Mouse (Mus musculus) spleen, adult 2 months (tissue): ENCODE measurements at regions not wholly inside any gene's neighbourhood (a gene's known extent, or its start where the extent isn't known, plus 50 kb on each side); places are given as distances from the start of the nearest gene placed in this dataset.

Experiments used
- DNase-seq, 2 experiments: peaks; one replicate each; pipeline versions ENCODE4 v3.0.0 to v3.0.0-alpha.2; 2012 to 2021; ENCODE audit warnings: low spot score in 2 of 2, low read depth in 1 of 2
- H3K27ac ChIP-seq: fragments of 200-500 bp; 2 replicates; pipeline ENCODE4 v1.5.1; 2012; ENCODE audit warnings: low read length, inconsistent platforms; ENCODE audit not compliant: insufficient read depth
- H3K27me3 ChIP-seq: fragments of 200-500 bp; 2 replicates; pipeline ENCODE4 v1.6.1; 2012; ENCODE audit warnings: mild to moderate bottlenecking, moderate library complexity, low read length, inconsistent platforms; ENCODE audit not compliant: control insufficient read depth, insufficient read depth
- H3K36me3 ChIP-seq: fragments of 200-500 bp; 2 replicates; pipeline ENCODE4 v1.6.1; 2012; ENCODE audit warnings: mild to moderate bottlenecking, low read length, inconsistent platforms; ENCODE audit not compliant: control insufficient read depth, insufficient read depth
- H3K4me1 ChIP-seq: fragments of 200-500 bp; 2 replicates; pipeline ENCODE4 v1.6.1; 2011; ENCODE audit warnings: inconsistent platforms; ENCODE audit not compliant: control insufficient read depth, insufficient read depth, insufficient read length
- H3K4me3 ChIP-seq: fragments of 200-500 bp; 2 replicates; pipeline ENCODE4 v1.5.1; 2011; ENCODE audit warnings: mild to moderate bottlenecking, inconsistent platforms; ENCODE audit not compliant: insufficient read depth, insufficient read length; ENCODE audit errors: extremely low read depth
- CTCF ChIP-seq: fragments of 200-500 bp; IDR thresholded peaks from 2 replicates; pipeline ENCODE4 v1.5.1; 2011; ENCODE audit warnings: mild to moderate bottlenecking, inconsistent platforms; ENCODE audit not compliant: insufficient read depth, insufficient read length, insufficient replicate concordance; ENCODE audit errors: extremely low read depth
- POLR2A ChIP-seq: fragments of 200-500 bp; IDR thresholded peaks from 2 replicates; pipeline ENCODE4 v1.6.1; 2011; ENCODE audit warnings: low read depth, low read length, inconsistent platforms
- WGBS: fragments of 180-500 bp; shearing (Covaris S2); methylation state at CpG from one replicate; pipeline ENCODE4 v1.1.7; 2018; 5-methylcytosine and 5-hydroxymethylcytosine counted together

- DNase-seq, result no peak
- Histone ChIP-seq H3K27ac (no peak overlapping the region), H3K36me3 (no peaks in the 10 kb centered on the region), H3K4me3 (no peak overlapping the region), H3K4me1 (no peaks in the 10 kb centered on the region), H3K27me3 (no peaks in the 10 kb centered on the region)
- 73% methylated on average over 2 of the region's 2 CpGs for WGBS
- TF ChIP-seq POLR2A, result no peak
- no peak for TF ChIP-seq CTCF
These were observed 98.6 kb upstream of the Foxp3 start for GRCm38 (mm10) chrX:7474831-7475230.

- Histone ChIP-seq H3K4me1 (no peaks in the 10 kb centered on the region), H3K27ac (no peak overlapping the region), H3K27me3 (no peaks in the 10 kb centered on the region), H3K36me3 (no peaks in the 10 kb centered on the region), H3K4me3 (no peak overlapping the region)
- peak; percentile 0 to 7 for DNase-seq
- TF ChIP-seq CTCF, result 0 out of 2 replicates have a peak, but pooled peaks have one; percentile 6
- TF ChIP-seq POLR2A, result no peak
- 27% methylated on average over 2 of the region's 2 CpGs for WGBS
These were observed 98.2 kb upstream of the Usp27x start for GRCm38 (mm10) chrX:7473814-7474213.

- no peak for TF ChIP-seq CTCF
- no peak for TF ChIP-seq POLR2A
- Histone ChIP-seq H3K4me1 (no peaks in the 10 kb centered on the region), H3K36me3 (no peaks in the 10 kb centered on the region), H3K27ac (no peak overlapping the region), H3K27me3 (no peaks in the 10 kb centered on the region), H3K4me3 (no peak overlapping the region)
- WGBS, result 80% methylated on average over 1 of the region's 1 CpGs
- DNase-seq, result no peak
These were observed 94.2 kb upstream of the Usp27x start for GRCm38 (mm10) chrX:7469801-7470200.

- Histone ChIP-seq H3K27me3 (no peaks in the 10 kb centered on the region), H3K4me1 (no peaks in the 10 kb centered on the region), H3K4me3 (no peak overlapping the region), H3K27ac (no peak overlapping the region), H3K36me3 (no peaks in the 10 kb centered on the region)
- no peak for TF ChIP-seq CTCF
- TF ChIP-seq POLR2A, result no peak
- WGBS, result 68% methylated on average over 1 of the region's 1 CpGs
- no peak for DNase-seq
These were observed 92.4 kb upstream of the Usp27x start for GRCm38 (mm10) chrX:7467985-7468384.

GRCm38 (mm10) chrX:7456851-7457250 is 81.2 kb upstream of the Usp27x start:
- 80% methylated on average over 4 of the region's 4 CpGs for WGBS
- no peaks in the 10 kb centered on the region for H3K4me1 ChIP-seq
- H3K4me3 ChIP-seq, result no peak overlapping the region
- no peak for DNase-seq
- no peaks in the 10 kb centered on the region for H3K27me3 ChIP-seq
- no peaks in the 10 kb centered on the region for H3K36me3 ChIP-seq
- TF ChIP-seq CTCF, result no peak
- no peak for TF ChIP-seq POLR2A
- no peak overlapping the region for H3K27ac ChIP-seq

GRCm38 (mm10) chrX:7445035-7445434 is 69.4 kb upstream of the Usp27x start:
- H3K27me3 ChIP-seq, result no peaks in the 10 kb centered on the region
- H3K4me1 ChIP-seq, result no peaks in the 10 kb centered on the region
- TF ChIP-seq CTCF (no peak), POLR2A (no peak)
- H3K27ac ChIP-seq, result no peak overlapping the region
- no peak for DNase-seq
- 74% methylated on average over 3 of the region's 3 CpGs for WGBS
- H3K4me3 ChIP-seq, result no peak overlapping the region
- H3K36me3 ChIP-seq, result no peaks in the 10 kb centered on the region

GRCm38 (mm10) chrX:7444583-7444982 is 69.0 kb upstream of the Usp27x start:
- no peak for TF ChIP-seq POLR2A
- no peak for TF ChIP-seq CTCF
- H3K4me1 ChIP-seq, result no peaks in the 10 kb centered on the region
- WGBS, result 58% methylated on average over 6 of the region's 6 CpGs
- H3K36me3 ChIP-seq, result no peaks in the 10 kb centered on the region
- no peak overlapping the region for H3K27ac ChIP-seq
- H3K4me3 ChIP-seq, result no peak overlapping the region
- DNase-seq, result no peak
- no peaks in the 10 kb centered on the region for H3K27me3 ChIP-seq

- no peaks in the 10 kb centered on the region for H3K27me3 ChIP-seq
- no peaks in the 10 kb centered on the region for H3K36me3 ChIP-seq
- no peaks in the 10 kb centered on the region for H3K4me1 ChIP-seq
- 65% methylated on average over 6 of the region's 6 CpGs for WGBS
- H3K4me3 ChIP-seq, result no peak overlapping the region
- H3K27ac ChIP-seq, result no peak overlapping the region
- TF ChIP-seq POLR2A (no peak), CTCF (no peak)
- DNase-seq, result no peak
These were observed 68.4 kb upstream of the Usp27x start for GRCm38 (mm10) chrX:7443996-7444421.
